Mouse (Mus musculus): ENCODE measurements around the gene Ttc39b. TPM values are rescaled to one million over a fixed set of nuclear protein-coding genes. Genes with fewer than 3 reads are reported as not detected.
A peak's percentile ranks its signal among the peaks of the same experiment; 100 is the strongest.

Gene Ttc39b
- polyA plus RNA-seq, 1 experiment from 2014 or later = 4.0 TPM

DNA sequence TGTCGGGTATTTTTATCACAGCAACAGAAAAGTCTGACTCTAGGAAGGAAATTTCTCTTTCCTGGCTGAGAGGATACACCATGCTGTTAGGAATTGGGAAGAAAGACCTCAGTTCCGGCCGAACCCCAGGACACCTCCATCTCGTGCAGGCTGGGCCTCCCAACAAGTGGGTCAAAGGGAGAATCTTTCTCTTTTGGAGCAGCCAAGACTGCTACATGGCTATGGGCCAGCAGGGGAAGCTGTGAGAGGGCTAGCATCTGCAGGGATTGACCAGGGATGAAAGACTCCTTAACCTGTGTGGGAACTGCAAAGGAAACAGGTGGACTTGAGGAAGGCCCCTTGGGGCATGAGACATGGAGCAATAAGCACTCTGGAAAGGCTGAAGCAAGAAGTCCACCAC is 11.7 kb downstream of the Ttc39b start:
- no peak overlapping the region for H3K9ac ChIP-seq (ENCODE audit: low read length)
- no peak overlapping the region for H3K27ac ChIP-seq (ENCODE audit: low read length)
- no peak for ATAC-seq (ENCODE audit: low read depth)
- no peaks in the 10 kb centered on the region for H3K36me3 ChIP-seq (ENCODE audit: control insufficient read depth, insufficient read depth, low read length)
- no peak overlapping the region for H3K4me3 ChIP-seq (ENCODE audit: low read length)
- no peak overlapping the region for H3K4me2 ChIP-seq (ENCODE audit: low read depth, low read length)
- 65% methylated on average over 4 of the region's 4 CpGs for WGBS
- no peaks in the 10 kb centered on the region for H3K27me3 ChIP-seq (ENCODE audit: control insufficient read depth, insufficient read depth, low read depth, low read length)
- no peaks in the 10 kb centered on the region for H3K9me3 ChIP-seq (ENCODE audit: control insufficient read depth, low read length)
- H3K4me1 ChIP-seq (replicated peaks; ENCODE audit: control insufficient read depth, insufficient read depth, low read length) = peaks cover 25% of the 10 kb centered on the region

DNA sequence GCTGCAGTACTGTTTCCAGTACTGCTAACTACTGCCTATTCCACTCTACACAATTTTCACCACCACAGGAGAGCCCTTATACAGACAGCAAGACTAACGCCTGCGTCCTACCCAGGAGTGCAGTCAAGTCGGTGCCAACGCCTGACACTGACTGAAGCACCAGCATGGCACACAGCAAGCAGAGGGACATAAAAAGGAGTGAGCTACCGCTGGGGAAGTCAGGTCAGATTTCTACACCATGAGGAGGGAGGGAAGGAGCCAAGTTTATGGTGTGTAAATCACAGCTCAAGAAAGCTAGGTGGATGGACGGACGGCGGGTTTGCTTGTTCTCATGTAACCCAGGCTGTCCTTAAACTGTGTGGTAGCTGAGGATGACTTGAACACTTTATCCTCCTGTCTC is 12.6 kb downstream of the Ttc39b start:
- no peak for ATAC-seq (ENCODE audit: low read depth)
- Histone ChIP-seq H3K4me1 (replicated peaks; ENCODE audit: control insufficient read depth, insufficient read depth, low read length) (peaks cover 33% of the 10 kb centered on the region), H3K36me3 (ENCODE audit: control insufficient read depth, insufficient read depth, low read length) (no peaks in the 10 kb centered on the region), H3K27me3 (ENCODE audit: control insufficient read depth, insufficient read depth, low read depth, low read length) (no peaks in the 10 kb centered on the region), H3K27ac (ENCODE audit: low read length) (no peak overlapping the region), H3K4me3 (ENCODE audit: low read length) (no peak overlapping the region), H3K9ac (ENCODE audit: low read length) (no peak overlapping the region), H3K4me2 (ENCODE audit: low read depth, low read length) (no peak overlapping the region), H3K9me3 (ENCODE audit: control insufficient read depth, low read length) (no peaks in the 10 kb centered on the region)
- 85% methylated on average over 8 of the region's 8 CpGs for WGBS

DNA sequence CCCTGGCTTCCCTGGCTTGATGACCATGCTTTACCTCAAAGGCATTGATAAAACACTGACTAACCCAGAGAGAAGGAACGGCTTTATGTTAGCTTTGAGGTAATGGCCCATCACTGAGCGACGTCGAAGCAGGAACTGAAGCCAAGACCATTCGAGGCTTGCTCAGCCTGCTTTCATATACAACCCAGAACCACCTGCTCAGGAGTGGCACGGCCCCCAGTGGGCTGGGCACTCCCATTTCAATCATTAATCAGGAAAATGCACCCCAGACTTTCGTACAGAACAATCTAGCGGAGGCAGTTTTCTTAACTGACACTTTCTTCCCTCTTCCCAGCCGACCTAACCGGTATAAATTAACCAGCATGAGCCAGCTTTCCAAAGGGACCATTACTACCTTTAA is 13.1 kb downstream of the Ttc39b start:
- no peak overlapping the region for H3K4me2 ChIP-seq (ENCODE audit: low read depth, low read length)

DNA sequence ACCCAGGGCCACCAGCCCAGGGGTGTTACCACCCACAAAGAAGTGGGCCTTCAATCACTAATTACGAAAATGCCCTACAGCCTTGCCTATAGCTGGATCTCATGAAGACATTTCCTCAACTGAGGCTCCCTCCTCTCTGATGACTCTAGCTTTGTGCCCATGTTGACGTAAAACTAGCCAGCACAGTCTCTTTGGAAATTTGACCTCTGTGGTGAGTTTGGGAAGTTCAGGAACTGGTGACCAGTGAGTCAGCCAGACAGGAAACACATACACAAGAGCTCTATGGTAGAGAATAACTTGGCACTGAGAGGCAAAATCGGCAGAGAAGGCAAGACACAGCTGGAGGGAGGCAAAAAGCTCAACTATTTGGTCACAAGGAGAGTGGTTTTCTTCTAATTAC is 15.1 kb downstream of the Ttc39b start:
- Histone ChIP-seq H3K4me1 (replicated peaks; ENCODE audit: control insufficient read depth, insufficient read depth, low read length) (peaks cover 31% of the 10 kb centered on the region), H3K9me3 (ENCODE audit: control insufficient read depth, low read length) (no peaks in the 10 kb centered on the region), H3K36me3 (ENCODE audit: control insufficient read depth, insufficient read depth, low read length) (no peaks in the 10 kb centered on the region), H3K9ac (ENCODE audit: low read length) (no peak overlapping the region), H3K27me3 (ENCODE audit: control insufficient read depth, insufficient read depth, low read depth, low read length) (no peaks in the 10 kb centered on the region), H3K27ac (ENCODE audit: low read length) (peak overlapping the region; percentile 86), H3K4me2 (ENCODE audit: low read depth, low read length) (no peak overlapping the region), H3K4me3 (ENCODE audit: low read length) (no peak overlapping the region)
- ATAC-seq (ENCODE audit: low read depth) = no peak
- WGBS = 57% methylated on average over 3 of the region's 3 CpGs

More for the DNA sequence above, 13.1 kb downstream of the Ttc39b start:
- Histone ChIP-seq H3K36me3 (ENCODE audit: control insufficient read depth, insufficient read depth, low read length) (no peaks in the 10 kb centered on the region), H3K27ac (ENCODE audit: low read length) (no peak overlapping the region), H3K9me3 (ENCODE audit: control insufficient read depth, low read length) (no peaks in the 10 kb centered on the region), H3K4me1 (replicated peaks; ENCODE audit: control insufficient read depth, insufficient read depth, low read length) (peaks cover 35% of the 10 kb centered on the region), H3K4me3 (ENCODE audit: low read length) (no peak overlapping the region), H3K27me3 (ENCODE audit: control insufficient read depth, insufficient read depth, low read depth, low read length) (no peaks in the 10 kb centered on the region), H3K9ac (ENCODE audit: low read length) (no peak overlapping the region)
- no peak for ATAC-seq (ENCODE audit: low read depth)
- WGBS = 75% methylated on average over 10 of the region's 10 CpGs

DNA sequence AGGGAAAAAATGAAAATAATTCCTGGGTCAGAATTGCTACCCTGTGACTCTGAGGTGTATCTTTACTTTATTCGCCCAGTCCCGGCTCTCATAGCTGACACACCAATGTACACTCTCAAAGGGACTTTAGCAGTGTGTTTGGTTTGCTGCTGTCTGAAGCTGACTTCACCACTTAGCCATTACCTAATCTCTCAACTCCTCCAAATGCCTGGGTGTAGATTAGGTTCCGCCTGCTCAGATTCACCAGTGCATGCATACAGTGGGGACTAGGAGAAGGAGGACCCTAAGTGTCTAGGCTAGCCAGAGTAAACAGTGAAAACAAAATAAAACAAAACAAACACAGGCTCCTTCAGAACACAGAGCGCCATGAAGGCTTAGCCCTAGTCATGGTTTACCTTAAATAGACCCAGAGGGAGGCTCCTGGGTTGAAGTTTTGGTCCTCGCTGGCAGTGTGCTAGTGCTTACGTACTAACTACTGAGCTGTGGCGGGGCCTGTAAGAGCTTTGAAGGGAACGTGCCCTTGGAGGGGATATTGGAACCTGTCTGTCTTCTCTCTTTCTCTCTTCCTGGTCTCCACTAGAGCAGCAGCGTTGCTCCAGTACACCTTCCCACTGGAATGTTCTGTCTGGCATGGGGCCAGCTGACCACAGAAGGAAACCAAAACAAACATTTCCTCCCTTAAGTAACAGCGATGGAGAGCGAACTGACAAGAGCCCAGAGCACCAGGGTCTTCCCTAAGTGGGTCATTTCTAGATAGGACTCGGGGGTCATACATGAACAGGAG is 16.2 kb downstream of the Ttc39b start:
- 30% methylated on average over 12 of the region's 12 CpGs for WGBS
- ATAC-seq (ENCODE audit: low read depth) = peak; percentile 81
- H3K4me2 ChIP-seq (ENCODE audit: low read depth, low read length) = peak overlapping the region; percentile 5

DNA sequence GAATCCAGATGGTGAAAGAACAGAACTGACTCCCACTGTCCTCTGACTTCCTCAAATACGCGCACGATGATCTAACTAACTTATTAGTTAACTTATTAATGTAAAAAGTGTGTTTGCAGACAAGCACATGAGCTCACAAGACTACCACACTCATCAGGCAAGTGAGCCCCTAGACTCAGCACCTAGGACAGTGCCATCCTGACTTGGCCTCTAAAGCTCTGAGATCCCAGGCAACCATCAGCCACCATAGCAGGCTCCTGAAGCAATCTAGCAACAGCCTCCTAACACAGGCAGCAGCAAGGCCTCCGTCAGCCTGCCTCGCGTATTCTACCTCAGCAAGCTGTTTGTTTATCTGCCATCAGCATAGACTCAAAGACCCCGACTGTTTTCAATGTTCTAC is 17.2 kb downstream of the Ttc39b start:
- H3K27ac ChIP-seq (ENCODE audit: low read length) = no peak overlapping the region
- H3K4me3 ChIP-seq (ENCODE audit: low read length) = no peak overlapping the region
- H3K4me2 ChIP-seq (ENCODE audit: low read depth, low read length) = no peak overlapping the region
- H3K4me1 ChIP-seq (replicated peaks; ENCODE audit: control insufficient read depth, insufficient read depth, low read length) = peaks cover 35% of the 10 kb centered on the region
- WGBS = 70% methylated on average over 7 of the region's 7 CpGs
- no peak for ATAC-seq (ENCODE audit: low read depth)
- H3K9ac ChIP-seq (ENCODE audit: low read length) = no peak overlapping the region
- H3K36me3 ChIP-seq (ENCODE audit: control insufficient read depth, insufficient read depth, low read length) = no peaks in the 10 kb centered on the region
- H3K27me3 ChIP-seq (ENCODE audit: control insufficient read depth, insufficient read depth, low read depth, low read length) = no peaks in the 10 kb centered on the region
- no peaks in the 10 kb centered on the region for H3K9me3 ChIP-seq (ENCODE audit: control insufficient read depth, low read length)

More for the DNA sequence above, 16.2 kb downstream of the Ttc39b start:
- Histone ChIP-seq H3K4me1 (replicated peaks; ENCODE audit: control insufficient read depth, insufficient read depth, low read length) (peaks cover 34% of the 10 kb centered on the region), H3K4me3 (ENCODE audit: low read length) (no peak overlapping the region), H3K27me3 (ENCODE audit: control insufficient read depth, insufficient read depth, low read depth, low read length) (no peaks in the 10 kb centered on the region), H3K27ac (ENCODE audit: low read length) (peak overlapping the region; percentile 86), H3K36me3 (ENCODE audit: control insufficient read depth, insufficient read depth, low read length) (no peaks in the 10 kb centered on the region), H3K9ac (ENCODE audit: low read length) (no peak overlapping the region), H3K9me3 (ENCODE audit: control insufficient read depth, low read length) (no peaks in the 10 kb centered on the region)

DNA sequence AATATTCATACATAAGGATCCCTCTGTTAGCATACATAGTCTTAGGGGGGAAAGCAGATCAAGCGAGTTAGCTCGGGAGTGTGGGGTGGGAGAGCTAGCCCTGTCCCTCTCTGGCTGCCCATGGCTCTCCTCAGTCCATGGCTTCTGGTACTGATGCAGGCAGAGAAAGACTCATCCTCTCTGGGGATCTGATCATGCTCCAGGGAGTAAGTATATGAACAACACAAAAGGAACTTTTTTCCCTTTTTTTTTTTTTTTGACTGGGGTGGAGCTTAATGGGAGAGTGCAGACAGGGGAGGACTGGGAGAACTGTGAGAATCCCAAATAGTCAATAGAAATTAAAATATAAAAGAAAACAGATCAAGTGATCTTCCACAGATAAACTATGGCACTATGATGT is 19.0 kb downstream of the Ttc39b start:
- Histone ChIP-seq H3K4me1 (replicated peaks; ENCODE audit: control insufficient read depth, insufficient read depth, low read length) (peaks cover 35% of the 10 kb centered on the region), H3K4me3 (ENCODE audit: low read length) (no peak overlapping the region), H3K27ac (ENCODE audit: low read length) (no peak overlapping the region), H3K36me3 (ENCODE audit: control insufficient read depth, insufficient read depth, low read length) (no peaks in the 10 kb centered on the region), H3K4me2 (ENCODE audit: low read depth, low read length) (no peak overlapping the region), H3K9me3 (ENCODE audit: control insufficient read depth, low read length) (no peaks in the 10 kb centered on the region), H3K9ac (ENCODE audit: low read length) (no peak overlapping the region), H3K27me3 (ENCODE audit: control insufficient read depth, insufficient read depth, low read depth, low read length) (no peaks in the 10 kb centered on the region)
- 83% methylated on average over 2 of the region's 2 CpGs for WGBS
- no peak for ATAC-seq (ENCODE audit: low read depth)

DNA sequence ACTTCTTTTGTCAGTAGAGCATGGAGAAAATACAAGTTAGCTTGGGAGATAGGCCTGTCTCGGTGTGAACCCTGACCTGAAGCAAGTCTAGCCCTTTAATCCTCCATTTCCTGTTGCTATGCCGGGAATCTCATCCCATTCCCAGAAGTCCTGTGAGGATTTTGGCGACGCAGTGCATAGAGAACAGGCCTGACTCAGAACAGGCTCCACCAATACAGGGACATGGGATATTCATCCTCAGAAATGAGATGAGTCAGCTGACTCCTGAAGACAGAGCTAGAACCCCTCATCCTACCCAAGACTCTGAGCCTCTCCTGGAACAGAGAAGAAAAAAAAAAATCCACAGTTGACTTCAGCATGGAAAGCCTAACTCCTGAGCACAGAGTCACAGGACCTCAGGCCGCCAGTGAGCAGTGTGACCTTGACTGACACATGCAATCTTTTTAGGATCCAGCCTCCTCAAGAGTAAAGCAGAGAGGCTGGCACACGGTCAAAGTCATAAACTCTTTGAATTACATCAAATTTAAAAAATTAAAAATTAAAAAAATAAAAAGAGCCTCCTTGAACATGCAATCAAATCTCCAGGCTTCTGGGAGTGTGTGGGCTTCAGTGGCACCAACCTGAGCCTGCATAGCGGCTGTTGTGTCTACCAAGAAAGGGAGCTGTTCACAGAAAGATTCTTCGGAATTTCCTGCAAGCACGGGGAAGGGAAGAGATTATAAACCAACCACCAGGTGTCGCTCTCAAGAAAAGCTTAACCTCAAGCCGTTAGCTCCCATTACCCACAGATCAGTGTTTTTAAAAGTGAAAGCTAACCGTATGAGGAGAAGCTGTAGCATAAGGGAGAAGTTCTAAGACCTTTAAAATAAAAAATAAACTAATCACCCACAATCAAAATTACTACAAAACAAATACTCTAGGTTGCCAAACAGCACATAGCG is 20.9 kb downstream of the Ttc39b start:
- peaks cover 22% of the 10 kb centered on the region for H3K4me1 ChIP-seq (replicated peaks; ENCODE audit: control insufficient read depth, insufficient read depth, low read length)
- ATAC-seq (ENCODE audit: low read depth) = peak; percentile 48; the same call in 1 of the 2 replicates
- 31% methylated on average over 13 of the region's 13 CpGs for WGBS
- no peaks in the 10 kb centered on the region for H3K36me3 ChIP-seq (ENCODE audit: control insufficient read depth, insufficient read depth, low read length)
- H3K4me2 ChIP-seq (ENCODE audit: low read depth, low read length) = peak overlapping the region; percentile 47
- H3K27me3 ChIP-seq (ENCODE audit: control insufficient read depth, insufficient read depth, low read depth, low read length) = no peaks in the 10 kb centered on the region
- peak overlapping the region; percentile 26 for H3K4me3 ChIP-seq (ENCODE audit: low read length)
- H3K27ac ChIP-seq (ENCODE audit: low read length) = no peak overlapping the region
- H3K9me3 ChIP-seq (ENCODE audit: control insufficient read depth, low read length) = no peaks in the 10 kb centered on the region
- no peak overlapping the region for H3K9ac ChIP-seq (ENCODE audit: low read length)

DNA sequence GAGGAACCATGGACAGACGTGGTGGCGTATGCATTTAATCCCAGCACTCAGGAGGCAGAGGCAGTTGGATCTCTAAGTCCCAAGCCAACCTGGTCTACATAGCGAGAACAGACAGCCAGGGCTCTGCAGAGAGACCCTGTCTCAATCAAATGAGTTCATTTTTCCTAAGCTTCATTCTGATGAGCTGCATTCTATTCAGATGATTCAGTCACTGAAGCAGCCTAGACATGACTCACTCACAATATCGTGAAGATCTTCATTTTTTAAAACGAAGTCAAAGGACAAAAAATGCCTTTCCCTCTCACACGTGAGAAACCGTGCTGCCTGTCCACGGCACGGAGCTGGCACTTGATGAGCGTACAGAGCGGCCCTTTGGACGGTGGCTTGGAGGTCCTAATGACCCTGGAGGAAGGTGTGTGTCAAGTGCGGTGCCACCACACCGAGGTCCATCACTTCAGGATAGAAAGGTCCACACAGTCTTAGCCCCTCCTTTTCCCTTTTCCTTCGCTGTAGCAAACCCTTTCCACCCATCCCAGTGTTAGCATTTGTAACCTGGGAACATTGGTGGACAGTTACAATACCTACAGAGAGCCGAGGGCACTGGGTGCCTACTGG is 21.8 kb downstream of the Ttc39b start:
- H3K27ac ChIP-seq (ENCODE audit: low read length) = no peak overlapping the region
- H3K4me3 ChIP-seq (ENCODE audit: low read length) = no peak overlapping the region
- no peak overlapping the region for H3K4me2 ChIP-seq (ENCODE audit: low read depth, low read length)
- H3K9me3 ChIP-seq (ENCODE audit: control insufficient read depth, low read length) = no peaks in the 10 kb centered on the region
- no peaks in the 10 kb centered on the region for H3K27me3 ChIP-seq (ENCODE audit: control insufficient read depth, insufficient read depth, low read depth, low read length)
- ATAC-seq (ENCODE audit: low read depth) = no peak
- no peaks in the 10 kb centered on the region for H3K36me3 ChIP-seq (ENCODE audit: control insufficient read depth, insufficient read depth, low read length)
- H3K9ac ChIP-seq (ENCODE audit: low read length) = no peak overlapping the region
- WGBS = 88% methylated on average over 16 of the region's 16 CpGs
- H3K4me1 ChIP-seq (replicated peaks; ENCODE audit: control insufficient read depth, insufficient read depth, low read length) = peaks cover 15% of the 10 kb centered on the region; the same call in 1 of the 2 replicates
